Mouse (Mus musculus): ENCODE measurements around the gene Tmem246. TPM values are rescaled to one million over a fixed set of nuclear protein-coding genes. Genes with fewer than 3 reads are reported as not detected.

The Tmem246 gene
- polyA plus RNA-seq, 1 experiment from 2014 or later, result 34.1 TPM

GRCm38 (mm10) chr4:49535675-49536294 lies 61.9 kb downstream of the Tmem246 start:
- WGBS, result 95% methylated on average over 4 of the region's 4 CpGs

GRCm38 (mm10) chr4:49535036-49535435 lies 62.6 kb downstream of the Tmem246 start:
- H3K27ac ChIP-seq, result no peak overlapping the region
- no peaks in the 10 kb centered on the region for H3K27me3 ChIP-seq
- H3K9me3 ChIP-seq, result peaks cover 9% of the 10 kb centered on the region
- ATAC-seq (ENCODE audit: low FRiP score, low read depth), result no peak
- WGBS, result 90% methylated on average over 3 of the region's 3 CpGs
- H3K4me2 ChIP-seq (replicated peaks), result no peak overlapping the region
- H3K4me1 ChIP-seq, result no peaks in the 10 kb centered on the region
- peaks cover 25% of the 10 kb centered on the region for H3K36me3 ChIP-seq
- no peak overlapping the region for H3K9ac ChIP-seq
- H3K4me3 ChIP-seq, result no peak overlapping the region

More at GRCm38 (mm10) chr4:49535675-49536294, 61.9 kb downstream of the Tmem246 start:
- no peak overlapping the region for H3K4me3 ChIP-seq
- no peak overlapping the region for H3K9ac ChIP-seq
- no peaks in the 10 kb centered on the region for H3K4me1 ChIP-seq
- no peak overlapping the region for H3K4me2 ChIP-seq (replicated peaks)
- peaks cover 18% of the 10 kb centered on the region for H3K36me3 ChIP-seq
- H3K9me3 ChIP-seq, result 0 out of 2 replicates have a peak, but pooled peaks cover 1% of the 10 kb centered on the region
- H3K27ac ChIP-seq, result no peak overlapping the region
- H3K27me3 ChIP-seq, result no peaks in the 10 kb centered on the region
- no peak for ATAC-seq (ENCODE audit: low FRiP score, low read depth)

Other genes with a start within 250 kb of the Tmem246 start
- gene Acnat2, start 189.7 kb downstream of the Tmem246 start, polyA plus RNA-seq (2015; fragmentation: Nextera tagmentation; extraction: Ambion mirVana), result not detected in 2 replicates
- gene Acnat1, start 124.0 kb downstream of the Tmem246 start, polyA plus RNA-seq (2015; fragmentation: Nextera tagmentation; extraction: Ambion mirVana), result 0.10 TPM in 1 of 2 replicates, not detected in the other
- gene Baat, start 91.3 kb downstream of the Tmem246 start, polyA plus RNA-seq (2015; fragmentation: Nextera tagmentation; extraction: Ambion mirVana), result 0.11 TPM in 1 of 2 replicates, not detected in the other
- 87.0 and 87.1 TPM in 2 replicates for gene Mrpl50, start 76.8 kb downstream of the Tmem246 start, polyA plus RNA-seq (2015; fragmentation: Nextera tagmentation; extraction: Ambion mirVana)
- gene Zfp189, start 76.7 kb downstream of the Tmem246 start, polyA plus RNA-seq (2015; fragmentation: Nextera tagmentation; extraction: Ambion mirVana), result 11.7 and 14.0 TPM in 2 replicates
- 0.20 and 0.70 TPM in 2 replicates for gene Aldob, start 48.3 kb downstream of the Tmem246 start, polyA plus RNA-seq (2015; fragmentation: Nextera tagmentation; extraction: Ambion mirVana)
- 54.1 and 56.5 TPM in 2 replicates for gene Rnf20, start 34.1 kb upstream of the Tmem246 start, polyA plus RNA-seq (2015; fragmentation: Nextera tagmentation; extraction: Ambion mirVana)
- 0.22 and 0.24 TPM in 2 replicates for gene Ppp3r2, start 84.1 kb upstream of the Tmem246 start, polyA plus RNA-seq (2015; fragmentation: Nextera tagmentation; extraction: Ambion mirVana)
- gene Grin3a, start 247.9 kb upstream of the Tmem246 start, polyA plus RNA-seq (2015; fragmentation: Nextera tagmentation; extraction: Ambion mirVana), result 4.2 and 4.5 TPM in 2 replicates